Mouse (Mus musculus) midbrain, embryonic 14.5 days (tissue): Measurements from ENCODE around the gene Imp4. TPM values are rescaled to one million over a fixed set of nuclear protein-coding genes. Genes with fewer than 3 reads are reported as not detected.

Source experiments
- ATAC-seq: fragments of 200-750 bp; cut with Nextera tagmentation; 2 replicates; pipeline ENCODE4 v1.8.0; 2017; ENCODE audit warnings: moderate number of reproducible peaks, moderate library complexity; ENCODE audit not compliant: low FRiP score, low TSS enrichment
- DNase-seq: peaks from one replicate; pipeline ENCODE4 v3.0.0-alpha.2; 2015
- H3K27ac ChIP-seq: fragments of 300-500 bp; sonication (generic); replicated peaks from 2 replicates; pipeline ENCODE4 v1.5.1; 2014; ENCODE audit warnings: mild to moderate bottlenecking, low read depth, low read length, moderate library complexity
- H3K27me3 ChIP-seq: fragments of 300-500 bp; sonication (generic); 2 replicates; pipeline ENCODE4 v1.6.1; 2014; ENCODE audit warnings: low read length, control low read depth, mixed read lengths; ENCODE audit not compliant: control insufficient read depth, insufficient read depth
- H3K36me3 ChIP-seq: fragments of 300-500 bp; sonication (generic); 2 replicates; pipeline ENCODE4 v1.6.1; 2014; ENCODE audit warnings: low read length, control low read depth; ENCODE audit not compliant: control insufficient read depth, insufficient read depth
- H3K4me1 ChIP-seq: fragments of 300-500 bp; sonication (generic); 2 replicates; pipeline ENCODE4 v1.6.1; 2014; ENCODE audit warnings: mild to moderate bottlenecking, antibody characterized with exemption, low read length, control low read depth; ENCODE audit not compliant: control insufficient read depth, insufficient read depth
- H3K4me2 ChIP-seq: fragments of 300-500 bp; sonication (generic); 2 replicates; pipeline ENCODE4 v1.6.1; 2014; ENCODE audit warnings: mild to moderate bottlenecking, low read length, moderate library complexity
- H3K4me3 ChIP-seq: fragments of 300-500 bp; sonication (generic); replicated peaks from 2 replicates; pipeline ENCODE4 v1.5.1; 2014; ENCODE audit warnings: low read depth, low read length
- H3K9ac ChIP-seq: fragments of 300-500 bp; sonication (generic); replicated peaks from 2 replicates; pipeline ENCODE4 v1.6.1; 2014; ENCODE audit warnings: mild to moderate bottlenecking, low read length, moderate library complexity
- H3K9me3 ChIP-seq: fragments of 300-500 bp; sonication (generic); 2 replicates; pipeline ENCODE4 v1.6.1; 2016; ENCODE audit warnings: low read length, control low read depth, mixed read lengths; ENCODE audit not compliant: control insufficient read depth
- WGBS: fragments of 180-500 bp; shearing (Covaris S2); extraction: QIAGEN DNeasy Blood & Tissue Kit; methylation state at CpG from one replicate; pipeline ENCODE4 v1.1.7; 2014; 5-methylcytosine and 5-hydroxymethylcytosine counted together
- microRNA-seq: library from miRNA; unstranded; fragments of <30 nt; microRNA quantifications from one replicate; pipeline ENCODE4, GENCODE M21; 2016
- polyA plus RNA-seq: library from polyadenylated mRNA; unstranded; fragments of >200 nt; fragmentation: Nextera tagmentation; extraction: Ambion mirVana; gene quantifications from 2 replicates; pipeline ENCODE4 v1.2.1, GENCODE M21; 2014

Imp4 gene
- polyA plus RNA-seq, 1 experiment from 2014 or later, result 61.1 TPM

- DNase-seq (peak; percentile 81), ATAC-seq (no peak; the same call in 1 of the 2 replicates)
- Histone ChIP-seq H3K36me3 (no peaks in the 10 kb centered on the region), H3K9me3 (no peaks in the 10 kb centered on the region), H3K27ac (no peak overlapping the region), H3K4me2 (peak overlapping the region; percentile 56), H3K4me1 (no peaks in the 10 kb centered on the region), H3K4me3 (peak overlapping the region; percentile 30), H3K9ac (peak overlapping the region; percentile 37; the same call in 1 of the 2 replicates), H3K27me3 (no peaks in the 10 kb centered on the region)
- 10% methylated on average over 25 of the region's 25 CpGs for WGBS
Observed at GRCm38 (mm10) chr1:34485461-34486188, 46.0 kb downstream of the Imp4 start.

GRCm38 (mm10) chr1:34487383-34487782 is 47.7 kb downstream of the Imp4 start:
- Histone ChIP-seq H3K36me3 (no peaks in the 10 kb centered on the region), H3K27ac (no peak overlapping the region), H3K9me3 (0 out of 2 replicates have a peak, but pooled peaks cover 2% of the 10 kb centered on the region), H3K27me3 (no peaks in the 10 kb centered on the region), H3K4me3 (no peak overlapping the region), H3K4me2 (no peak overlapping the region), H3K9ac (no peak overlapping the region), H3K4me1 (no peaks in the 10 kb centered on the region)
- ATAC-seq (no peak), DNase-seq (no peak)
- 94% methylated on average over 3 of the region's 3 CpGs for WGBS

- Histone ChIP-seq H3K27ac (no peak overlapping the region), H3K4me1 (no peaks in the 10 kb centered on the region), H3K9ac (no peak overlapping the region), H3K36me3 (no peaks in the 10 kb centered on the region), H3K9me3 (0 out of 2 replicates have a peak, but pooled peaks cover 2% of the 10 kb centered on the region), H3K4me3 (no peak overlapping the region), H3K4me2 (no peak overlapping the region), H3K27me3 (no peaks in the 10 kb centered on the region)
- ATAC-seq, result no peak
- DNase-seq, result no peak
- WGBS, result 91% methylated on average over 6 of the region's 6 CpGs
Observed at GRCm38 (mm10) chr1:34489852-34490541, 50.3 kb downstream of the Imp4 start.

GRCm38 (mm10) chr1:34491480-34491879 is 51.8 kb downstream of the Imp4 start:
- H3K4me3 ChIP-seq, result no peak overlapping the region
- no peak overlapping the region for H3K27ac ChIP-seq
- 92% methylated on average over 4 of the region's 4 CpGs for WGBS
- H3K36me3 ChIP-seq, result no peaks in the 10 kb centered on the region
- H3K4me2 ChIP-seq, result no peak overlapping the region
- H3K9ac ChIP-seq, result no peak overlapping the region
- H3K9me3 ChIP-seq, result 0 out of 2 replicates have a peak, but pooled peaks cover 2% of the 10 kb centered on the region
- ATAC-seq (no peak), DNase-seq (no peak)
- H3K4me1 ChIP-seq, result no peaks in the 10 kb centered on the region
- no peaks in the 10 kb centered on the region for H3K27me3 ChIP-seq

Small RNA genes within 50 kb of the gene (microRNA-seq; reads per million reads assigned to microRNA genes)
- gene Mir5103, result 2.4 reads per million, percentile 15 among the genes with 10 or more reads in this experiment

Other genes starting within 250 kb of the Imp4 start
- 65.5 and 67.2 TPM in 2 replicates for gene Ccdc115, start 179 bp upstream of the Imp4 start, polyA plus RNA-seq
- 3.0 and 4.0 TPM in 2 replicates for gene Ptpn18, start 19.9 kb downstream of the Imp4 start, polyA plus RNA-seq
- gene Prss39, start 58.6 kb downstream of the Imp4 start, polyA plus RNA-seq, result not detected in 2 replicates
- gene Cfc1, start 95.8 kb downstream of the Imp4 start, polyA plus RNA-seq, result not detected in 2 replicates
- gene Prss40, start 121.1 kb downstream of the Imp4 start, polyA plus RNA-seq, result not detected in 2 replicates
- gene Amer3, start 139.8 kb downstream of the Imp4 start, polyA plus RNA-seq, result 30.0 and 32.1 TPM in 2 replicates